Mouse (Mus musculus) A20 (cell line): ENCODE results near the gene E2f7.

Experiments
- DNase-seq: peaks from one replicate; pipeline ENCODE4 v3.0.0-alpha.2; 2011; ENCODE audit warnings: low read depth, low spot score

E2f7 gene

GRCm38 (mm10) chr10:110744686-110745639 is at the start of gene E2f7:
E2f7 (plus strand) TSS chr10:110745439.
- DNase-seq, result peak; percentile 94

DNA sequence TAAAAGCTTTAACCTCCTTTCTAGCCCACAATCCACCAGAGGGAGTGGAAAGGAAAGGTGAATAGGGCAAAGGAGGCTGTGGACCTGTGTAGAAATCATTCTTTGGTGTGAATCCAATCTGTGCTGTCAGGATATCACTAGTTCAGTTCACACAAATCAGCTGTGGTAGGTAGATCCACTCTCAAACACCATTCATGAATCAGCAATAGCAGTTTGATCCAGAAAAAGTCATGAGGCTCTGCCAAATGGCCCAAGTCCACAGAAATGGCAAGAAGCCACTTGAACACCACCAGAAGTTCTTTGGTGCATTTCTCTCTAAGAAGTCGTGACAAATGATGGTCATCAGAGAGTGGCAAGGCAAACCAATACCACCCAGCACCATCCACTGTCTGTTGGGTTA is 44.0 kb upstream of the E2f7 start:
- no peak for DNase-seq

DNA sequence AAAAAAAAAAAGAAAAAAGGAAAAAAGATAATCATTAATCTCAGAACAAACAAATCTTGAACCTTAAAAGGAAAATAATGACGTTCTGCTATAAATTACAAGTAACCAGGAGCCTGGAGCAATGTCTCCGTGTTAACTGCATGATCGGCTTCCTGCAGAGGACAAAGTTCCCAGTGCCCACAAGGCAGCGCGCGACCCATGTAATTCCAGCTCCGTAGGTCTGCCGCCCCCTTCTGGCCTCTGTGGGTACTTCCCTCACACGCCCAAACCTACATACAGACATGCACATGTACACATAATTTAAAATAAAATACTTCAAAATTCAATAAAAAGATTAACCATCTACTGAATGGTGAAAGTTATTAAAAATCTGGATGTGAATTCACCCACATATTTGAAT is 39.6 kb upstream of the E2f7 start:
- DNase-seq, result peak; percentile 37

GRCm38 (mm10) chr10:110707390-110708113 is 37.7 kb upstream of the E2f7 start:
- peak; percentile 39 for DNase-seq

- no peak for DNase-seq
Measured at GRCm38 (mm10) chr10:110716887-110717286, 28.4 kb upstream of the E2f7 start.

GRCm38 (mm10) chr10:110726431-110726830 is 18.8 kb upstream of the E2f7 start:
- no peak for DNase-seq

- DNase-seq, result peak; percentile 55
Measured at GRCm38 (mm10) chr10:110727816-110728215, 17.4 kb upstream of the E2f7 start.

- peak; percentile 72 for DNase-seq
Measured at GRCm38 (mm10) chr10:110733343-110733742, 11.9 kb upstream of the E2f7 start.

DNA sequence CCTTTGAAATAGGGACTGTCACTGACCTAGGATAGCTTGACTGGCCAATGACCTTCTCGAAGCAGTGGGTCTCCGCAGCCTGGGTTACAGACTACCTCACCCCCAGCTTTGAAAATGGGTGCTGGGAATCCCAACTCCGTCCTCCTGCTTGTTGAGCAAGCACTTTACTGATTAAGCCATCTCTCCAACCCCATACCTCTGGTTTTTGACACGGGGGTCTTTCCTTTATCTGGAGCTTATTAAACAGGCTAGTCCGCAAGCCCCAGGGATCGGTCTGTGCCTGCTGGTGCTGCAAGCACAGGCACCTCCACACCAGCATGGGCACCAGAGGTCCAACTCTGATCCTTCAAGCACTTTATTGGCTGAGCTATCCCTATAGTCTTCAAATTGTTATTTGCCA is 1.5 kb upstream of the E2f7 start:
- DNase-seq, result no peak

- DNase-seq, result no peak
Measured at GRCm38 (mm10) chr10:110744120-110744519, 1.1 kb upstream of the E2f7 start.

DNA sequence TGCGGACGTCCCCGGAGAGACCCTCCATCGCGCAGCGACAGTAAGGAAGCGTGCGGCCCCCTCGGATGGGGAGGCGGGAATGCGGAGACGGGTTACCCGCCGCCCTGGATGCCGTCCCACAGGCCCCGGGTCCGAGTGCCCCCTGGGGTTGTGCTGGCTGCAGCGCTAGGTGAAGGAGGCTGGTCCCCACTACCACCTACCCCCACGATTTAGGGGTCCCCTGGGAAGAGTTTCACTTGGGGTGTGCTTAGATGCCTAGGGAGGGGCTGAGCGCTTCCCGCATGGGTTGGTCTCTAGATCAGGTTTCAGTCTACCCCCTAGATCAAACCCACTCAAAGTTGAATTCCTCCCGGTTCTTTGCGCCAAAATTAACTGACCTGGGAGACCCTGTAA is 397 bp downstream of the E2f7 start:
- no peak for DNase-seq

- no peak for DNase-seq
Measured at GRCm38 (mm10) chr10:110749081-110749480, 3.8 kb downstream of the E2f7 start.

DNA sequence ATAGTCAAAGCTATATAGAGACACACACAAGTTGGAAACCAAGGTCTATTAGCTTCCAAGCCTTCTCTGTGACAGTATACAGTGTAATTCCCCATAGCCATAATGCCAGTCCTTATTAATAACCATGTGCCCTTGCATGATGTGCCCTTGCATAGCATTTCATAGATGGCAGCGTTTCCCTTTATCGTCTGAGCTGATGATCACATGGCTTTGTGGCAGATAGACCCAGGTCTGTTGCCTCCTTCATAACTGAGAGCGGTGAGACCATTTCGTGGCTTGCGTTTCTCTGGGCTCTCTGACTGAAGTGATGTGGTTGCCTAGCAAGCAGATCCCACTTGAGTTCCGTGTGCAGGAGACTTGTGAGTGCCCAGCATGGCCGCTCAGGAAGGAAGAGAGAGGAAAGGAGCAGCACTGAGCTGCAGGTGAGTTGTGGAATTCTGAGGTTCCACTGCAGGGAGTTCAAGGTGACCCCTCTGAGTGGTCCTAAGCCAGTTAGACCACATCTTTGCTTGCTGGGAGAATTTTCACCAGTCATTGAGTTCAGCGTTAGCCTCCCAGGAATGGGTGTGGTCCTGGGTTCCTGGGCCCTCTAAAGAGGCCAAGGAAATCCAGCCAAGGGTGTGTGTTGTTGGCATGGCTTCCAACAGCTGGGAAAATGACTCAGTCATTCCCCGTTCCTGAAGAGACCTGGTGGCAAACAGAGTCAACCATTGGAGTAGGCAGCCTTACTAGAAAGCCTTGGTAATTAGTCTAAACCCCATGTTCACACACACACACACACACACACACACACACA is 4.5 kb downstream of the E2f7 start:
- DNase-seq, result no peak

DNA sequence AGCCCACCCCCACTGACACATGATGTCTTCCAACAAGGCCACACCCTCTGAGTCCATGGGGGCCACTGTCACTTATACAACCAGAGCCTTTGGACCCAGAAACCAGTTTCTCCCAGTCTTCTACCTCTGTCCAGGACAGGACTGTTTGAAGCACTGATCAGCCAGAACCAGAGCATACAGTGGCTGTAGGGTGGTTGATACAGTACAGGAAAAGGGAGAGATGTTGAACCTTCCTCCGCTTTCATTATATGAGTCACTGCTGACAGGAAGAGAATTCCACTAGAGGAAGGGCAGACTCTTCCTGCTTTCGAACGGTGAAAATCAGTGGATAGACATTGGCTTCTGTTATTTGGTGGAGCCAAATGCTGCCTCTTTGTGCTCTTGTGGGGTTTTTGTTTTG is 7.6 kb downstream of the E2f7 start:
- no peak for DNase-seq

- no peak for DNase-seq
Measured at GRCm38 (mm10) chr10:110755556-110755955, 10.3 kb downstream of the E2f7 start.

DNA sequence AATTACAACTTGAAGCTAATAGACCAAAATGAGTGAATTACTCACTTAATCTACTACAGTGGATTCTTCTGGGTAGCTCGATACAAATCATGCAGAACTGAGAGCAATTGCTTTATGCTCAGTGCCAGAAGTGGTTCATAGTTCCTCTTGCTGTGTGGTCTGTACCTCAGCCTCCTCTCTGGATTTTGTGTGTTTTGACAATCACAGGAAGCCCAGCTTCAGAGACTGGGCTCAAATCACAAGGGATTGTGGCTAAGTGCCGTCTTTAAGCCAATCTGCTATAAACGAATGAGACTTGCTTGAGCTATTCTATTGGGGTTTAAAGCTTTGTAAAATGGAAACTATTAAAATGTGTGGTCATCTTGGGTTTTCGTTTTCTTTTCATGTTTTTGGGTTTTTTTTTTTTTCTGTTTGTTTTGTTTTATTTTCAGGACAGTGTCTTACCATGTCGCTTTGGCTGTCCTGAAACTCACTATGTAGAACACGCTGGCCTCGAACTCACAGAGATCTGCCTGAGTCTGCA is 11.1 kb downstream of the E2f7 start:
- DNase-seq, result no peak

DNA sequence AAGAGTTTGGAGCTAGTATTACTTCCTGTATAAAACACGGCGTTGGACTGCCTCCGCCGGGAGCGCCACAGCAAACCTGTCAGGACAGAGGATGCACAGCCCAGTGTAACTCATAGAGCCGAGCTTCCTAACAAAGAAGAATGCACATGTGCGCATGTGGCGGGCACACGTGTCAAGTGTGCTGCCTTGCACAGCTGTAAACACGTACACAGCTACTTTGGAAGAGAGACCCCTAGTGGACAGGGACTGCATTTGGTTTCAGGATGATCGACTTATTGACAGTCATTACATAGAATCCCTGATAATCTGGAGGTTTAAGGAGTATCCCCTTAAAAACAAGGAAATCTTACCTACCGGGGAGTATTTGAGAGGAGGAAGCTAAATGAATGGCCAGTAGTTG is 15.3 kb downstream of the E2f7 start:
- DNase-seq, result peak; percentile 58

GRCm38 (mm10) chr10:110762134-110762884 is 17.1 kb downstream of the E2f7 start:
- DNase-seq, result no peak

DNA sequence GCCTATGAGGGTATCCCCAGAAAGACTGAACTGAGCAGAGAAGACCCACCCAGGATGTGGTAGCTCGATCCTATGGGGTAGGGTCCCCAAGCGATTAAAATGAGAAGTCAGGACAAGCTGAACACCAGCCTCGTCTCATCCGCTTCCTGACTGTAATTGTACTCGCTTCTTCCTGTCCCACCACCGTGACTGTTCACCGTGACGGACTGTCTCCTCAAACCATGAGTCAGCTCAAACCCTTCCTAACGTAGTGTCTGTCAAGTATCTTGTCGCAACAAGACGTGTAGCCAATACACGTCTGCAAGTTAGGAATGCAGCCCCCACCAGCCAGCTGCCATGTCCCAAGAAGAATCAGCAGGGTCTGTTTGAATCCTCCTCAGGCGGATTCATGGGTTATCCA is 18.2 kb downstream of the E2f7 start:
- DNase-seq, result no peak

- DNase-seq, result no peak
Measured at GRCm38 (mm10) chr10:110769538-110769937, 24.3 kb downstream of the E2f7 start.

GRCm38 (mm10) chr10:110773201-110773600 is 28.0 kb downstream of the E2f7 start:
- peak; percentile 51 for DNase-seq
